Mouse (Mus musculus) neural tube, embryonic 12.5 days (tissue): ENCODE data around the gene Gcm2. TPM values are rescaled to one million over a fixed set of nuclear protein-coding genes. Genes with fewer than 3 reads are reported as not detected.

Source experiments
- ATAC-seq: fragments of 200-750 bp; cut with Nextera tagmentation; 2 replicates; pipeline ENCODE4 v1.8.0; 2017; ENCODE audit warnings: low read depth, mild to moderate bottlenecking, moderate TSS enrichment, moderate library complexity; ENCODE audit not compliant: low FRiP score
- H3K27ac ChIP-seq: fragments of 300-500 bp; sonication (generic); 2 replicates; pipeline ENCODE4 v1.5.1; 2016
- H3K27me3 ChIP-seq: fragments of 300-500 bp; sonication (generic); replicated peaks from 2 replicates; pipeline ENCODE4 v1.6.1; 2016; ENCODE audit warnings: mild to moderate bottlenecking
- H3K36me3 ChIP-seq: fragments of 300-500 bp; sonication (generic); 2 replicates; pipeline ENCODE4 v1.6.1; 2016; ENCODE audit warnings: mild to moderate bottlenecking
- H3K4me1 ChIP-seq: fragments of 300-500 bp; sonication (generic); 2 replicates; pipeline ENCODE4 v1.6.1; 2016
- H3K4me2 ChIP-seq: fragments of 300-500 bp; sonication (generic); replicated peaks from 2 replicates; pipeline ENCODE4 v1.6.1; 2016; ENCODE audit warnings: mild to moderate bottlenecking
- H3K4me3 ChIP-seq: fragments of 300-500 bp; sonication (generic); 2 replicates; pipeline ENCODE4 v1.5.1; 2016
- H3K9ac ChIP-seq: fragments of 300-500 bp; sonication (generic); 2 replicates; pipeline ENCODE4 v1.6.1; 2016; ENCODE audit warnings: mild to moderate bottlenecking
- H3K9me3 ChIP-seq: fragments of 300-500 bp; sonication (generic); 2 replicates; pipeline ENCODE4 v1.6.1; 2016; ENCODE audit warnings: mild to moderate bottlenecking
- WGBS: fragments of 180-500 bp; shearing (Covaris S2); methylation state at CpG from one replicate; pipeline ENCODE4 v1.1.7; 2016; 5-methylcytosine and 5-hydroxymethylcytosine counted together
- polyA plus RNA-seq: library from polyadenylated mRNA; unstranded; fragments of >200 nt; fragmentation: Nextera tagmentation; extraction: Ambion mirVana; gene quantifications from 2 replicates; pipeline ENCODE4 v1.2.1, GENCODE M21; 2016

Gene Gcm2
- polyA plus RNA-seq, 1 experiment from 2014 or later: not detected

- Histone ChIP-seq H3K4me1 (peaks cover 11% of the 10 kb centered on the region), H3K9ac (peak overlapping the region; percentile 48; the same call in 1 of the 2 replicates), H3K4me3 (peak overlapping the region; percentile 45), H3K36me3 (no peaks in the 10 kb centered on the region), H3K9me3 (no peaks in the 10 kb centered on the region), H3K27ac (no peak overlapping the region), H3K4me2 (peak overlapping the region; percentile 86), H3K27me3 (peaks cover 23% of the 10 kb centered on the region)
- peak; percentile 61; the same call in 1 of the 2 replicates for ATAC-seq
- 6% methylated on average over 24 of the region's 24 CpGs for WGBS
These were observed 32.0 kb downstream of the Gcm2 start for GRCm38 (mm10) chr13:41078690-41079420.

DNA sequence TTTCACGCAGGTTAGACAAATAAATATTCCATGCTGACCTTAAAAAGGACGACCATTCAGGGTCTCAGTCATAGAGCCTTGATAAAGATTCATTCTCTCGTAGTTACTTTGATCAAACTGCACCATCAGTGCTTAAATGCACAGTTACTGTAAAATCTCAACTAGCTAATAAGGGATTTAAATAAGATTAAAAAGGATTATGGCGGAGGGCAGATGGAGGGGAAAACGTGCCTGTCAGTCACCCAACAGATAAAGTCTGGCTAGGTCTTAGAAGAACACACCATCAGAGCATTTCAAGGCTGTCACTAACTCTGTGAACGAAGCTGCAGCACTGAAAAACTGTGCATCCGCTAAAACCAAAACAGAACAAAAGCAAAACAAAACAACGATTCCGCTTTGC lies 32.9 kb downstream of the Gcm2 start:
- H3K27me3 ChIP-seq: peaks cover 23% of the 10 kb centered on the region

GRCm38 (mm10) chr13:41073819-41074218 lies 37.0 kb downstream of the Gcm2 start:
- Histone ChIP-seq H3K9me3 (no peaks in the 10 kb centered on the region), H3K27ac (no peak overlapping the region), H3K27me3 (peaks cover 10% of the 10 kb centered on the region), H3K4me2 (no peak overlapping the region), H3K4me1 (0 out of 2 replicates have a peak, but pooled peaks cover 5% of the 10 kb centered on the region), H3K9ac (no peak overlapping the region), H3K4me3 (no peak overlapping the region), H3K36me3 (no peaks in the 10 kb centered on the region)
- WGBS: 92% methylated on average over 5 of the region's 5 CpGs
- ATAC-seq: no peak

More for the DNA sequence above, 32.9 kb downstream of the Gcm2 start:
- H3K36me3 ChIP-seq: no peaks in the 10 kb centered on the region
- H3K9me3 ChIP-seq: no peaks in the 10 kb centered on the region
- H3K9ac ChIP-seq: no peak overlapping the region
- no peak for ATAC-seq
- no peak overlapping the region for H3K27ac ChIP-seq
- peaks cover 11% of the 10 kb centered on the region for H3K4me1 ChIP-seq
- no peak overlapping the region for H3K4me2 ChIP-seq
- H3K4me3 ChIP-seq: no peak overlapping the region
- WGBS: 76% methylated on average over 9 of the region's 9 CpGs

DNA sequence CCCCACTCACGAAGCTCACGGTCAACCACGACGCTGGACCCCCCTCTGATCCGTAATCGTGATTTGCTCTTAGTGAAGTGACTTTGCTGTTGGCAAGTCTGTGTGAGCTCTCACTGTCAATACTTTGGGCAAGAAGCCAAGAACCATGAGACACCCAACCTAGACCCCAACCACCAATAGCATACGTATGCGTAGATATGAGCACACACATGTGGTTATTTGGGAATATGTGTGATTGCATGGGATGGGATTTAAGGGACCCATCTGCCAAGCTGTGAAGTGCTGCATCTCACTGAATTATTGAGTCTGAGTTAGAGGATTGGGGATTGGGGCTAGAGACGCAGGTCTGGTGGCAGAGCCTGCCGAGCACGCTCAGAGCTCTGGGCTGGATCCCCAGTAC lies 39.2 kb downstream of the Gcm2 start:
- Histone ChIP-seq H3K27me3 (no peaks in the 10 kb centered on the region), H3K4me3 (no peak overlapping the region), H3K27ac (no peak overlapping the region), H3K9ac (no peak overlapping the region), H3K4me1 (no peaks in the 10 kb centered on the region), H3K9me3 (no peaks in the 10 kb centered on the region), H3K4me2 (no peak overlapping the region), H3K36me3 (no peaks in the 10 kb centered on the region)
- 93% methylated on average over 11 of the region's 11 CpGs for WGBS
- ATAC-seq: no peak

GRCm38 (mm10) chr13:41067618-41068017 lies 43.2 kb downstream of the Gcm2 start:
- Histone ChIP-seq H3K27ac (no peak overlapping the region), H3K4me3 (no peak overlapping the region), H3K9me3 (no peaks in the 10 kb centered on the region), H3K36me3 (no peaks in the 10 kb centered on the region), H3K4me2 (no peak overlapping the region), H3K9ac (no peak overlapping the region), H3K27me3 (no peaks in the 10 kb centered on the region), H3K4me1 (no peaks in the 10 kb centered on the region)
- no peak for ATAC-seq
- WGBS: 90% methylated on average over 4 of the region's 4 CpGs

DNA sequence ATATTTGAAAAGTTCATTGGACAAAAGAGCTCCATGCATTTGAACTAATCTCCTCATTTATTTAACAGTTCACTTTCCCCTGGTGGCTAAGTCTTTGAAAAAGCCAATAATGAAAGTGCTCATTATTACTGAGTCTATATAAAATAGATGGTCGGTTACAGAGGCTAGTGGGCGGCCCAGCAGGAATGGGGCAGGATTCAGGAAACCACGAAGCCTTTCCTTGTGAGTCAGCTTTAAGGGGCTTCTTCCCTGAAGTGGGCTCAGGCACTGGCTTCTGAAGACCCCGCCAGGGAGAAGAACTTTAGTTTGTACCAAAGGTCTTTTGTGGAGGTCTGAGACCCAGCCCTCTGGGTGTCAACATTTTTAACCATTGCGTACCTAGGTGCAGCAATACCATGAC lies 58.9 kb downstream of the Gcm2 start:
- ATAC-seq: no peak
- no peaks in the 10 kb centered on the region for H3K27me3 ChIP-seq
- WGBS: 71% methylated on average over 5 of the region's 5 CpGs

More for the DNA sequence above, 58.9 kb downstream of the Gcm2 start:
- no peaks in the 10 kb centered on the region for H3K36me3 ChIP-seq
- H3K9ac ChIP-seq: no peak overlapping the region
- H3K27ac ChIP-seq: no peak overlapping the region
- H3K4me1 ChIP-seq: no peaks in the 10 kb centered on the region
- no peaks in the 10 kb centered on the region for H3K9me3 ChIP-seq
- no peak overlapping the region for H3K4me3 ChIP-seq
- no peak overlapping the region for H3K4me2 ChIP-seq

Other genes with a start within 250 kb of the Gcm2 start
- gene Pak1ip1, start 110.0 kb downstream of the Gcm2 start, polyA plus RNA-seq: 71.9 and 75.2 TPM in 2 replicates
- 148 and 166 TPM in 2 replicates for gene Tmem14c, start 94.7 kb downstream of the Gcm2 start, polyA plus RNA-seq
- gene Mak, start 31.3 kb downstream of the Gcm2 start, polyA plus RNA-seq: 0.29 and 0.40 TPM in 2 replicates
- not detected in 2 replicates for gene Sycp2l, start 3.3 kb upstream of the Gcm2 start, polyA plus RNA-seq
- 39.9 and 46.9 TPM in 2 replicates for gene Elovl2, start 109.4 kb upstream of the Gcm2 start, polyA plus RNA-seq
- 23.1 and 23.8 TPM in 2 replicates for gene Smim13, start 138.8 kb upstream of the Gcm2 start, polyA plus RNA-seq
- gene Gm17364, start 162.9 kb upstream of the Gcm2 start, polyA plus RNA-seq: not detected in 2 replicates